Mouse (Mus musculus): Measurements from ENCODE around the gene Tmem131. TPM values are rescaled to one million over a fixed set of nuclear protein-coding genes. Genes with fewer than 3 reads are reported as not detected.

The Tmem131 gene
- polyA plus RNA-seq, 1 experiment from 2014 or later: 15.6 TPM

GRCm38 (mm10) chr1:36800379-36801011, 143.0 kb downstream of the Tmem131 start:
- 70% methylated on average over 3 of the region's 3 CpGs for WGBS
- H3K36me3 ChIP-seq: peaks cover 91% of the 10 kb centered on the region

DNA sequence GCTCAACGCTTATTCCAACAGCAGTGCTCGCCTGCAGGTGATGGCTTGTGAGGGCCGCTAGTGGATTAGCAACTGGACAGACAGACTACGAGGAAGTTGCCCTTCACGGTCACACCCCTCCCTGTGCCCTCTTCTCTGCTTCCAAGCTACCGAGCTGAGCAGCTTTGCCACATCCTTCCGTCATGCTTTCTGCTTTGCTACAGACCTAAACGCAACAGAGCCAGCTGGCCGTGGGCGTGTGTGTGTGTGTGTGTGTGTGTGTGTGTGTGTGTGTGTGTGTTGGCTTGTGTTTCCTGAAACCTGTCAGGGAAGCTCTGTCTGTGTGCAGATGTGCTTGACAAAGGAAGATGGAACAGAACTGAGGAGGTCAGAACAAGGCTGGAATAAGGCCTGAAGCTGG, 146.0 kb downstream of the Tmem131 start:
- Histone ChIP-seq H3K27me3 (no peaks in the 10 kb centered on the region), H3K27ac (no peak overlapping the region), H3K36me3 (peaks cover 95% of the 10 kb centered on the region), H3K9me3 (no peaks in the 10 kb centered on the region), H3K9ac (replicated peaks) (no peak overlapping the region), H3K4me1 (replicated peaks) (no peaks in the 10 kb centered on the region), H3K4me2 (no peak overlapping the region), H3K4me3 (replicated peaks) (no peak overlapping the region)
- no peak for ATAC-seq (ENCODE audit: insufficient number of reproducible peaks, insufficient read depth, low FRiP score, low TSS enrichment, low read depth)
- WGBS: 88% methylated on average over 10 of the region's 10 CpGs

More at GRCm38 (mm10) chr1:36800379-36801011, 143.0 kb downstream of the Tmem131 start:
- Histone ChIP-seq H3K9ac (replicated peaks) (no peak overlapping the region), H3K4me3 (replicated peaks) (no peak overlapping the region), H3K27ac (no peak overlapping the region), H3K9me3 (no peaks in the 10 kb centered on the region), H3K4me2 (no peak overlapping the region), H3K4me1 (replicated peaks) (no peaks in the 10 kb centered on the region), H3K27me3 (no peaks in the 10 kb centered on the region)
- no peak for ATAC-seq (ENCODE audit: insufficient number of reproducible peaks, insufficient read depth, low FRiP score, low TSS enrichment, low read depth)

DNA sequence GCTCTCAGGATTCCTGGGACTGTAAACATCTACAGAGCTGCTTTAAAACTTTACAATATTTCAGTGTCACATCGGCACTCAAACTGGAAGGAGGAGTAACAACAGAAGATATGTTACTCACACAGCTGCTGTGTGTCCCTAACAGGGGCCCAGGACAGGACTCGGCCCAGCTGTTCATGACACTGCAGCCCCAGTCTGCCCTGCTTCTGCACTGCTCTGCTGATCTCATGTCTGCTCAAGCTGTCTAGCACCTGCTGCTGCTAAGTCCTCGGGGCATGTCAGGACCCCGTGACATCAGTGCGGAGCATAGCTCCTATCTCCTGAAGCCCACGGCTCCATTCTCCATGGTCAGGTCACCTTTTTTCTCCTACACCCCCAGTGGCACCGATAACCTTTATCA, 146.8 kb downstream of the Tmem131 start:
- no peaks in the 10 kb centered on the region for H3K9me3 ChIP-seq
- no peaks in the 10 kb centered on the region for H3K27me3 ChIP-seq
- WGBS: 87% methylated on average over 7 of the region's 7 CpGs
- no peak overlapping the region for H3K4me3 ChIP-seq (replicated peaks)
- no peaks in the 10 kb centered on the region for H3K4me1 ChIP-seq (replicated peaks)
- H3K9ac ChIP-seq (replicated peaks): no peak overlapping the region
- H3K27ac ChIP-seq: no peak overlapping the region
- ATAC-seq (ENCODE audit: insufficient number of reproducible peaks, insufficient read depth, low FRiP score, low TSS enrichment, low read depth): 0 out of 2 replicates have a peak, but pooled peaks have one; percentile 65
- H3K36me3 ChIP-seq: peaks cover 95% of the 10 kb centered on the region
- no peak overlapping the region for H3K4me2 ChIP-seq

GRCm38 (mm10) chr1:36789416-36789815, 154.1 kb downstream of the Tmem131 start:
- Histone ChIP-seq H3K36me3 (peaks cover 38% of the 10 kb centered on the region), H3K27me3 (peaks cover 13% of the 10 kb centered on the region), H3K9ac (replicated peaks) (no peak overlapping the region), H3K4me2 (no peak overlapping the region), H3K4me1 (replicated peaks) (0 out of 2 replicates have a peak, but pooled peaks cover 4% of the 10 kb centered on the region), H3K9me3 (no peaks in the 10 kb centered on the region), H3K27ac (no peak overlapping the region), H3K4me3 (replicated peaks) (no peak overlapping the region)
- whole genome bisulfite sequencing: 81% methylated on average over 8 of the region's 8 CpGs
- ATAC-seq (ENCODE audit: insufficient number of reproducible peaks, insufficient read depth, low FRiP score, low TSS enrichment, low read depth): no peak

GRCm38 (mm10) chr1:36786377-36786776, 157.1 kb downstream of the Tmem131 start:
- H3K4me2 ChIP-seq: no peak overlapping the region
- no peak overlapping the region for H3K4me3 ChIP-seq (replicated peaks)
- H3K9me3 ChIP-seq: no peaks in the 10 kb centered on the region
- no peak overlapping the region for H3K27ac ChIP-seq
- H3K27me3 ChIP-seq: peaks cover 17% of the 10 kb centered on the region
- peaks cover 9% of the 10 kb centered on the region for H3K36me3 ChIP-seq
- H3K4me1 ChIP-seq (replicated peaks): 0 out of 2 replicates have a peak, but pooled peaks cover 4% of the 10 kb centered on the region
- 92% methylated on average over 7 of the region's 7 CpGs for WGBS
- no peak overlapping the region for H3K9ac ChIP-seq (replicated peaks)
- no peak for ATAC-seq (ENCODE audit: insufficient number of reproducible peaks, insufficient read depth, low FRiP score, low TSS enrichment, low read depth)

- Histone ChIP-seq H3K27me3 (peaks cover 17% of the 10 kb centered on the region), H3K4me3 (replicated peaks) (peak overlapping the region; percentile 41), H3K9ac (replicated peaks) (peak overlapping the region; percentile 47), H3K4me1 (replicated peaks) (0 out of 2 replicates have a peak, but pooled peaks cover 4% of the 10 kb centered on the region), H3K9me3 (no peaks in the 10 kb centered on the region), H3K4me2 (peak overlapping the region; percentile 80), H3K36me3 (no peaks in the 10 kb centered on the region), H3K27ac (no peak overlapping the region)
- 0 out of 2 replicates have a peak, but pooled peaks have one; percentile 23 for ATAC-seq (ENCODE audit: insufficient number of reproducible peaks, insufficient read depth, low FRiP score, low TSS enrichment, low read depth)
- WGBS: 3% methylated on average over 16 of the region's 16 CpGs
Measured at GRCm38 (mm10) chr1:36785238-36785641, 158.2 kb downstream of the Tmem131 start.

DNA sequence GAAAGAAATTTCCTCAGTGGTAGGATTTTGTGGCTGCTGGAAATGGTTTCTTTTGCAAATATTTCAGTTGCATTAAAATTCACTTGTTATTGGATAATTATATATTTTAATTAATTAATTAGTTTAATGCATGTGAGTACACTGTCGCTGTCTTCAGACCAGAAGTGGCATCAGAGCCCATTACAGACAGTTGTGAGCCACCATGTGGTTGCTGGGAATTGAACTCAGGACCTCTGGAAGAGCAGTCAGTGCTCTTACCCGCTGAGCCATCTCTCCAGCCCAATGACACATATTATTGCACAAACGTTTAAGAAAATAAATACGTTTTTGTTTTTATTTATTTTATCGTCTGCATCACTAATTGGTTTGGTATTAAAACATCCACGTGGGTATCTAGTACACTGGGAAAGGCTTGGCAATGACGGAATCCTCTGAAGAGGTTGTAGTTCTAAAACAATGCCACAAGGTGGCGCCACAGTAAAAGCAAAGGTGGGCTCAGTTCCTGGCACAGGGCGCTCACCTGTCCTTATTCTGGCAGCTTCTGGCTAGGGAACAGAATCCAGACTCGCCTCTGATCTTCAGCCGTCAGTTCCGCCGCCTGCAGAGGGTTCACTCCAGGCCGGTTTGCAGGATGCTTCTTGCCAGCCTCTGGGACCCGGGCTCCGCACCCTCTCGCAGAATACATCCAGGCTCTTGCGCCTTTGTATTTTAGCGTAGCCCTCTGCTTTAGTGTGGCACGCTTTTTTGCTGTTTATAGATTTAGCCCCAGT, 158.9 kb downstream of the Tmem131 start:
- Histone ChIP-seq H3K9ac (replicated peaks) (0 out of 2 replicates have a peak overlapping the region, but pooled peaks have one; percentile 47), H3K4me1 (replicated peaks) (0 out of 2 replicates have a peak, but pooled peaks cover 4% of the 10 kb centered on the region), H3K27me3 (peaks cover 17% of the 10 kb centered on the region), H3K4me3 (replicated peaks) (peak overlapping the region; percentile 41), H3K4me2 (peak overlapping the region; percentile 80), H3K27ac (no peak overlapping the region), H3K36me3 (no peaks in the 10 kb centered on the region), H3K9me3 (no peaks in the 10 kb centered on the region)
- 5% methylated on average over 20 of the region's 20 CpGs for WGBS
- ATAC-seq (ENCODE audit: insufficient number of reproducible peaks, insufficient read depth, low FRiP score, low TSS enrichment, low read depth): peak; percentile 73; the same call in 1 of the 2 replicates

DNA sequence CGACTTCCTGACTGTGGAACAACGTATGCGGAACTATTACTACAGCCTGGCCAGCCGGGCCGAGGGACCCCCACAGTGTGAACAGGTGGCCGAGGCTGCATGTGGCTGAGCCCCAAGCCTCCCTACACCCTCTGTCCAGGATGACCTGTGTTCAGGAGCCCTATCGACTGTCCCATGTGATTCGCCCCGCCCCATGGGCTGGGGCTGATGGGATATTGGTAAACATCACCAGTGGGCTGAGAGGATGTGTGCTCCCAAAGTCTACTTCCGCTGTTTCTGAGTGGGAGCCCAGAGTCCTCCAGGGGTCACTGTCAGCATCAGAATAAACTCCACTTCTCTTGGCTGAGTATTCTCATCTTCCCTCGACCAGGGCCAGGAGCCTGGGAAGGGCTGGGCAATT, 161.0 kb downstream of the Tmem131 start:
- Histone ChIP-seq H3K27me3 (peaks cover 17% of the 10 kb centered on the region), H3K9ac (replicated peaks) (no peak overlapping the region), H3K27ac (no peak overlapping the region), H3K4me1 (replicated peaks) (0 out of 2 replicates have a peak, but pooled peaks cover 4% of the 10 kb centered on the region), H3K9me3 (no peaks in the 10 kb centered on the region), H3K36me3 (no peaks in the 10 kb centered on the region), H3K4me2 (no peak overlapping the region), H3K4me3 (replicated peaks) (no peak overlapping the region)
- no peak for ATAC-seq (ENCODE audit: insufficient number of reproducible peaks, insufficient read depth, low FRiP score, low TSS enrichment, low read depth)
- WGBS: 78% methylated on average over 11 of the region's 11 CpGs

GRCm38 (mm10) chr1:36780793-36781192, 162.7 kb downstream of the Tmem131 start:
- H3K27ac ChIP-seq: no peak overlapping the region
- no peak overlapping the region for H3K4me3 ChIP-seq (replicated peaks)
- 81% methylated on average over 13 of the region's 13 CpGs for WGBS
- H3K9ac ChIP-seq (replicated peaks): no peak overlapping the region
- H3K27me3 ChIP-seq: peaks cover 13% of the 10 kb centered on the region
- H3K4me1 ChIP-seq (replicated peaks): 0 out of 2 replicates have a peak, but pooled peaks cover 4% of the 10 kb centered on the region
- H3K9me3 ChIP-seq: no peaks in the 10 kb centered on the region
- no peaks in the 10 kb centered on the region for H3K36me3 ChIP-seq
- ATAC-seq (ENCODE audit: insufficient number of reproducible peaks, insufficient read depth, low FRiP score, low TSS enrichment, low read depth): no peak
- H3K4me2 ChIP-seq: no peak overlapping the region

GRCm38 (mm10) chr1:36772198-36772934, 171.1 kb downstream of the Tmem131 start:
- H3K27ac ChIP-seq: no peak overlapping the region
- H3K36me3 ChIP-seq: no peaks in the 10 kb centered on the region
- H3K4me1 ChIP-seq (replicated peaks): no peaks in the 10 kb centered on the region
- WGBS: 85% methylated on average over 9 of the region's 9 CpGs
- ATAC-seq (ENCODE audit: insufficient number of reproducible peaks, insufficient read depth, low FRiP score, low TSS enrichment, low read depth): no peak
- H3K9me3 ChIP-seq: peaks cover 5% of the 10 kb centered on the region; the same call in 1 of the 2 replicates
- no peak overlapping the region for H3K4me2 ChIP-seq
- no peak overlapping the region for H3K4me3 ChIP-seq (replicated peaks)
- H3K27me3 ChIP-seq: peaks cover 30% of the 10 kb centered on the region
- no peak overlapping the region for H3K9ac ChIP-seq (replicated peaks)

- Histone ChIP-seq H3K9me3 (peaks cover 5% of the 10 kb centered on the region; the same call in 1 of the 2 replicates), H3K36me3 (no peaks in the 10 kb centered on the region), H3K4me3 (replicated peaks) (peak overlapping the region; percentile 36), H3K9ac (replicated peaks) (peak overlapping the region; percentile 44; the same call in 1 of the 2 replicates), H3K27me3 (peaks cover 30% of the 10 kb centered on the region), H3K27ac (no peak overlapping the region), H3K4me1 (replicated peaks) (0 out of 2 replicates have a peak, but pooled peaks cover 2% of the 10 kb centered on the region), H3K4me2 (peak overlapping the region; percentile 57)
- WGBS: 17% methylated on average over 27 of the region's 27 CpGs
- no peak for ATAC-seq (ENCODE audit: insufficient number of reproducible peaks, insufficient read depth, low FRiP score, low TSS enrichment, low read depth)
Measured at GRCm38 (mm10) chr1:36770998-36771397, 172.5 kb downstream of the Tmem131 start.
